27 mouse cellular contexts compared by ENCODE assay signal in genomic region chr5:12676712-12677111, GRCm38 (mm10).
DNase-seq lines count a peak whose midpoint lies in the region; ATAC-seq and TF ChIP-seq lines count a peak whose summit lies in the region.
"Had no signal": no experiment of that assay in that cellular context is flagged by ENCODE, and none has a peak within 500 bp of the region (broad histone marks: within the 10 kb centered on the region; RNA-seq: fewer than 3 reads in every experiment).

No protein-coding gene starts in this region.

- intact Hi-C loops in left cerebral cortex, postnatal 25 days (cut with DNase I): no loop called here

- WGBS in limb, embryonic 11.5 days: 18% methylated on average over 3 of the region's 3 CpGs
- WGBS in limb, embryonic 10.5 days: 26% methylated on average over 3 of the region's 3 CpGs
- WGBS in limb, embryonic 14.5 days: 14% methylated on average over 3 of the region's 3 CpGs

- no peak overlapping the region for H3K27ac ChIP-seq in limb, embryonic 11.5 days (replicated peaks; ENCODE audit: low read depth, low read length)
- H3K27ac ChIP-seq in limb, embryonic 10.5 days: no peak overlapping the region
- no peak overlapping the region for H3K27ac ChIP-seq in limb, embryonic 14.5 days (replicated peaks; ENCODE audit: low read depth, low read length)
- H3K27ac ChIP-seq: forebrain, embryonic 10.5 days; forebrain, embryonic 13.5 days; gastrocnemius, adult 2 months; heart, embryonic 15.5 days; hindbrain, embryonic 10.5 days; hindbrain, embryonic 13.5 days had no signal

- H3K27me3 ChIP-seq in limb, embryonic 11.5 days (ENCODE audit: control insufficient read depth, insufficient read depth, low read length): no peaks in the 10 kb centered on the region
- H3K27me3 ChIP-seq in limb, embryonic 10.5 days (ENCODE audit: low read depth, poor library complexity, severe bottlenecking): no peaks in the 10 kb centered on the region
- no peaks in the 10 kb centered on the region for H3K27me3 ChIP-seq in limb, embryonic 14.5 days (ENCODE audit: control insufficient read depth, insufficient read depth, low read length)
- H3K27me3 ChIP-seq: forebrain, embryonic 13.5 days; heart, embryonic 12.5 days; heart, embryonic 15.5 days; hindbrain, embryonic 13.5 days had no signal

- no peaks in the 10 kb centered on the region for H3K36me3 ChIP-seq in limb, embryonic 11.5 days (ENCODE audit: control insufficient read depth, insufficient read depth, low read length)
- H3K36me3 ChIP-seq in limb, embryonic 10.5 days: no peaks in the 10 kb centered on the region
- no peaks in the 10 kb centered on the region for H3K36me3 ChIP-seq in limb, embryonic 14.5 days (ENCODE audit: control insufficient read depth, insufficient read depth, low read length)
- H3K36me3 ChIP-seq: forebrain, embryonic 10.5 days; heart, embryonic 12.5 days; heart, embryonic 15.5 days; hindbrain, embryonic 10.5 days; hindbrain, embryonic 13.5 days had no signal

- H3K4me1 ChIP-seq in limb, embryonic 11.5 days (ENCODE audit: control insufficient read depth, insufficient read depth, low read length): 0 out of 2 replicates have a peak, but pooled peaks cover 3% of the 10 kb centered on the region
- peaks cover 16% of the 10 kb centered on the region for H3K4me1 ChIP-seq in limb, embryonic 10.5 days
- no peaks in the 10 kb centered on the region for H3K4me1 ChIP-seq in limb, embryonic 14.5 days (ENCODE audit: control insufficient read depth, insufficient read depth, low read length)
- H3K4me1 ChIP-seq: forebrain, embryonic 10.5 days; forebrain, embryonic 13.5 days; heart, embryonic 12.5 days; heart, embryonic 15.5 days; hindbrain, embryonic 10.5 days; hindbrain, embryonic 13.5 days had no signal

- H3K9me3 ChIP-seq in limb, embryonic 11.5 days (ENCODE audit: control insufficient read depth, low read length): no peaks in the 10 kb centered on the region
- no peaks in the 10 kb centered on the region for H3K9me3 ChIP-seq in limb, embryonic 10.5 days (replicated peaks)
- no peaks in the 10 kb centered on the region for H3K9me3 ChIP-seq in limb, embryonic 14.5 days (ENCODE audit: control insufficient read depth, low read length)
- H3K9me3 ChIP-seq: forebrain, embryonic 10.5 days; forebrain, embryonic 13.5 days; heart, embryonic 12.5 days; heart, embryonic 15.5 days; hindbrain, embryonic 10.5 days; hindbrain, embryonic 13.5 days had no signal

- no peak overlapping the region for H3K4me3 ChIP-seq in limb, embryonic 11.5 days (ENCODE audit: low read depth, low read length)
- no peak overlapping the region for H3K4me3 ChIP-seq in limb, embryonic 10.5 days
- no peak overlapping the region for H3K4me3 ChIP-seq in limb, embryonic 14.5 days (replicated peaks; ENCODE audit: low read length)
- H3K4me3 ChIP-seq: forebrain, embryonic 10.5 days; forebrain, embryonic 13.5 days; gastrocnemius, adult 2 months; heart, embryonic 12.5 days; heart, embryonic 15.5 days; hindbrain, embryonic 10.5 days; hindbrain, embryonic 13.5 days had no signal

- no peak overlapping the region for H3K9ac ChIP-seq in limb, embryonic 11.5 days (ENCODE audit: low read length)
- H3K9ac ChIP-seq in limb, embryonic 14.5 days (ENCODE audit: low read depth, low read length, severe bottlenecking): no peak overlapping the region
- H3K9ac ChIP-seq: forebrain, embryonic 13.5 days; heart, embryonic 12.5 days; heart, embryonic 15.5 days; hindbrain, embryonic 13.5 days had no signal

- H3K4me2 ChIP-seq in limb, embryonic 11.5 days (ENCODE audit: low read depth, severe bottlenecking): no peak overlapping the region
- no peak overlapping the region for H3K4me2 ChIP-seq in limb, embryonic 14.5 days (replicated peaks; ENCODE audit: low read depth, low read length, severe bottlenecking)
- H3K4me2 ChIP-seq: forebrain, embryonic 13.5 days; heart, embryonic 12.5 days; heart, embryonic 15.5 days; hindbrain, embryonic 13.5 days had no signal

- peak; percentile 40 for DNase-seq in limb, embryonic 11.5 days (ENCODE audit: low spot score)
- DNase-seq in limb, embryonic 10.5 days (ENCODE audit: low spot score): no peak
- peak; percentile 62 for DNase-seq in embryo, embryonic 11 days
- peak; percentile 5 for DNase-seq in limb, embryonic 14.5 days (ENCODE audit: low spot score)
- no peak for DNase-seq in left cerebral cortex, postnatal 25 days (ENCODE audit: low spot score in 2 of 2)
- DNase-seq in gastrocnemius, postnatal 4 days (ENCODE audit: low spot score in 2 of 2): no peak
- DNase-seq: adrenal gland, postnatal 10 days; adrenal gland, postnatal 36 days; cerebellum, adult 18-20 months; cerebellum, adult 9-10 months; cerebellum, postnatal 14 days; gastrocnemius, adult 2 months; gastrocnemius, postnatal 14 days; heart, adult 18-20 months; heart, postnatal 10 days; heart, postnatal 36 days had no signal

- TF ChIP-seq POLR2A in limb, embryonic 14.5 days (IDR thresholded peaks at IDR 0.05; ENCODE audit: borderline replicate concordance, extremely low read depth, insufficient read depth, insufficient read length): no peak

- ATAC-seq in limb, embryonic 11.5 days (ENCODE audit: insufficient number of reproducible peaks, low FRiP score, low TSS enrichment, low read depth): peak; percentile 77; the same call in 1 of the 2 replicates
- ATAC-seq in limb, embryonic 14.5 days (ENCODE audit: low FRiP score, low read depth): no peak
- ATAC-seq: activated CD4-positive, CD25-positive, alpha-beta regulatory T cell, adult 4 months; forebrain, embryonic 13.5 days; forebrain, embryonic 16.5 days; hindbrain, embryonic 16.5 days; inflammation-experienced regulatory T-cells, adult 6 months; intestine, embryonic 16.5 days had no signal

Comparison
In these comparisons a context has a peak if more than half of its experiments do, and no peak if none do; other contexts are left out.
1. DNase-seq: peak in limb, embryonic 11.5 days (single experiment), embryo, embryonic 11 days (single experiment) and limb, embryonic 14.5 days (single experiment); none in limb, embryonic 10.5 days (single experiment), left cerebral cortex, postnatal 25 days (0 of 2) and gastrocnemius, postnatal 4 days (0 of 2).